Mouse (Mus musculus): ENCODE measurements around the gene Atp6v0e2.

Atp6v0e2 gene

DNA sequence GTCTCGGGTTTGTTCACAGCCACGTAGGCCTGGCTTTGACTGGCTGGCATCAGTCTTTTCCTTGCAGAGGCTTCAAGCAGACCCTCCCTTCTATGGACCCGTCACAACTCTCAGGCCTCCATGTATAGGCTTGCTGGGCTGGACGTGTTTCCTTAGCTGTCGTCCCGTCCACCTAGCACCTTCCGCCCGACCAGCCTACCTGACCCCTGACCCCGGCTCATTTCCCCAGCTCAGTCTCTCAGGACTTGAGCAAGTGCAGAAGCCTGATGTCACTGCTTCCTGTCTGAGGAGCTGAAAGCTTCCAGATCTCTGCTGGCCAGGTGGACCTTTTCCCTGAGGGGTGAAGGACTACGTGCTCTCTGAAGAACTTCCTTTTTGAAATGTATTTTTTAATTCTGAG lies 35.9 kb downstream of the Atp6v0e2 start:
- in situ Hi-C loops (cut with MboI, MseI): no loop called here

DNA sequence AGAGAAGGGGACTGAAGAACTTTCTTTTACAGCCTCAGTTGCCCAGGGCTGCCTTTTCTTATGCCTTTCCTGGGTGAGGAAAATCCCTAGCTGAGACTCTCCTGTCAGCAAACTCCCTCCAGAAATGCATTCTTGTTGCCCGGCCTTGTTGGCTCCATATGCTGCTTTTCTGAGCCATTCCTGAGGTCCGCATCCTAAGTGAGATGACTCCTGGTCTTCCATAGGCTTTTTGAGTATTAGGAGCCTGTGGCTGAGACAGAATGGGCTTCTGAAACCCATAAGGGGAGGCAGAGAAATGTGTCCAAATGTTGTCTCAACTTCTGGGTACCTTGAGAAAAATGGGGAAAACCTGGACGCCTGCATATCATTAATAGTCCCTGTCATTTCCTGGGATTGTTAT lies 36.6 kb downstream of the Atp6v0e2 start:
- in situ Hi-C loops (cut with MboI, MseI): no loop called here

DNA sequence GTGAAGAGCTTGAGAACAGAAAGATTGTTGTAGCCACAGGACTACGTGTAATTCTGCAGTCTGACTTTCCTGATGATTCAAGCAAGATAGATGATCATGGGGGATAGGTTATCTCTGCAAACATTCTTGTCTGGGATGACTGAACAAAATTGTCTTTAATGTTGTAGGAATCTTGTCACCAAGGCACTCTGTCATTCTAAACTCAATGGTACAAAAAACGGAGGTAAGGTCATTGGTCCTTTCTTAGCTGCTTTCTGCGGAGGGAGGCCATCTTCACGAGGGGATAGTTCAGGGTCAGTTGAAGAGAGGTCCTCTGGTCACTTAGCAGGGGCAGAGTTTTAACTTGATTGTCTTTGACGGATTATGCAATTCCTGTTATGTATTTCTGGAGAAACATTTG lies 41.3 kb downstream of the Atp6v0e2 start:
- in situ Hi-C loops (cut with MboI, MseI): no loop called here

DNA sequence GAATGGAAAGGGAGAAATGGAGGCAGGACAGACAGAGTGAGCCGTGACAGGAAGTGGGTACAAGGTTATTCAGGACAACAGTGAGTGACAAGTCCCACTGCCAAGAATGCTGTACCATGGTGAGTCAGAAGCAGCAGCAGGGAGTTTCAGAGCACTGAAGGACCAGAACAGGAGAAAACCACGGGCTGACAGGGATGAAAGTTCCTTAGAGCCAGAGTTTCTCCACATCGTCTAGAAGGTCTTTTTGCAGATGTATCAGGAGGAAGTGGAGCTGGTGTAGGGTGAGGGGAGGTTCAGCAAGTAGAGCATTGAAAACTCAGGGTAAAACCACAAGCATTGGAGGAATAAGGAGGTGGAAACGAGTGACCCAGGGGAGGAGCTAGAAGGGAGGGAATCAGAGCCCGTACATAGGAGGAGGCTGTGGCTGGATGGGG lies 41.8 kb downstream of the Atp6v0e2 start:
- in situ Hi-C loops (cut with MboI, MseI): no loop called here

DNA sequence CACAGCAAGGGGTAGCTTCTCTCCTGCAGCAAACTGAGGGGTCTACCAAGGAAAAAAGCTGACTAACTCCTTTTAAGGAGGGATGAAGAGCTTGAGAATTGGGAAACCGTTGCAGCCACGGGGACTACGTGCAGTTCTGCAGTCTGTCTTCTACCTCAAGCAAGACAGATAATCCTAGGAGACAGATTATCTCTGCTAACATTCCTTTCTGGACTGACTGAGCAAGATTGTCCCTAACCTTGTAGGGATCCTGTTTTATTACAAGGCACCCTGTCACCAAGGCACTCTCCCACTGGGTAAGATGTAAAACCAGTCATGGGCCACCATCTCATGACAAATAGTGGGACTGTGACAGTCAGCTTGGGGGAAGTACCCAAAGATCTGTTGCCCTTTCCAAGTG lies 43.8 kb downstream of the Atp6v0e2 start:
- in situ Hi-C loops (cut with MboI, MseI): no loop called here

DNA sequence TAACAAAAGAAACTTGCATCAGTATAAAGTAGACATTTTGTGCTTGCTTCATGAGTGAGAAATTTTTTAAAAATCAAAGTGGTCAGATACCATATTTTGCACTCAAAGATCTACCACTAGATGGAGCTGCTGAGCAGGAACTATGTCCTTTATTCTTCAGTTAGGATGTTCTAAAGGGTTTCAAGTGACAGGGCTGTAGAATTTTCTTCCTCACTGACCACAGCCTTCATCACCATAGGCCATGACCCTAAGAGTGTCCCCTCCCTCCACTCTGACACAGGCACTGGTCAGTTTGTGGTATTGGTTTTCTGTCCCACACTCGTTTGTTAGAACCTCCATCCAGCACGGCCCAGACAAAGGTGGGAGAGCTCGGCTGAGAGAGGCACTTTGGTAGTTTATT lies 44.6 kb downstream of the Atp6v0e2 start:
- in situ Hi-C loops (cut with MboI, MseI): no loop called here

DNA sequence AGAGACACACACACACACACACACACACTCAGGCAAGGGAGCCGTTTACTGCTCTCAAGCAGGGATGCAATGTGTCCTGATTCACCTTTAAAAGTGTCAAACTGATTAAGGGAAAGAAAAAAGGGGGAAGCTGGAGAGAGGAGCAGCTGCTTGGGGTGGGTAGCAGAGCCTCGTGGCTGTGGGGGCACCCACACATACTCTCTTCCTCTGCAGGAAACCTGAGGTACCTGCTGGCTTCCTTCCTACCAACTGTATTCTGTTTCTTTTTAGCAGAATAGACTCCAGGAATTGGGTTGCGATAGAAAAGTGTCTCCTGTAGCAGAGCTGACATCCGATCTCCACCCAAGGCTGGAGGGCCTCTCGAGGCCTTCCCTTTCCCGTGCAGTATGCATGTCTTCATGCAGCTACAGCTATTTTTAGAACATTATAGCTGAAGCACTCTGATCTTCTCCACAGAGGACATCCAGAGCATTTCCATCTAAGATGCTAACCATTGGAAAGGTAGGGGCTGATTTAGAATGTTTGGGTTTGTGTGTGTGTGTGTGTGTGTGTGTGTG lies 51.9 kb downstream of the Atp6v0e2 start, which contains the start of gene Gm45021:
TSS of gene Gm45021 (plus strand) at position 417 of the 557 bp plus-strand sequence.
- in situ Hi-C loops (cut with MboI, MseI): loop anchor here (5.0 kb wide), 1 partner anchor 43 kb away; no protein-coding TSS in a partner anchor

Data from regulatory T cell (primary cell).